In the genomic region with DNA sequence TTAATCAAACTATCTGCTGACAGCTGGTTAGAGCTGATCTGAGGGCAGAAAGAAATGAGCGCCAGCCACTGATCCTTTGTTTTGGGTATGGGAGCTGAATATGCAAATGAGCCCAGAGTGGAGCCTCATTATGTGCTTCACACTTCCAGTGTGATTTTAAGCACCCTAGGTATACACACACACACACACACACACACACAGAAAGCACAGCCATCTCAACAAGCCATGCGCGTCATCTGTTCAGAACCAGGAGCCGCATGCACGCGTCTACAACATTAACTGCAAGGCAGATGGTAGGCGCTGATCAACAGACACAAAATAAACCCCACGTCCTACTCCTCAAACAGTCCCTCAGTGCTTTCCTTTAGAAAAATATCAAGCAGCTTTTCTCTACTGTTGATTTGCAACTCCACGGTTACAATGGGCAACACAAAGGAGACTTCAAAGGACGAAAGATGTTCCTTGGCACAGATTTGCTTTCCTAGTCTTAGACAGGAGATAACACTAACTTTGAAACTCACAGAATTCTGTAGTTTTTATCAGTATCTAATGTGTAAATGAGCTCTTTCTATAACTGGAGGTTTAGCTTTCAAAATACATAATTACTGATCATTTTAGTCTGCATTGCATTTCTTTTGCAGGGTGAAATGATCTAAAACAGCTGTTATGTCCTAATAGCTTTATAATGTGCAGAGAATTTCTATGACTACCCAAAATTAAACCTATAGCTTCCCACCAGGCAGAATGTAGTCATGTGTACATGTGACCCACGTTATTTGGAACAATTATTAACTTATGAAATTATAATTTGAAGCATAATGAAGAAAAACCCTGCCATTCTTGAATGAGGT, we compare ENCODE assay signal across 8 mouse cellular contexts.
DNase-seq lines count a peak whose midpoint lies in the region; ATAC-seq lines count a peak whose summit lies in the region.
"Had no signal": no experiment of that assay in that cellular context is flagged by ENCODE, and none has a peak within 500 bp of the region (broad histone marks: within the 10 kb centered on the region; RNA-seq: fewer than 3 reads in every experiment).

No protein-coding gene starts in this region.

- no peak overlapping the region for H3K9ac ChIP-seq in forebrain, embryonic 15.5 days (replicated peaks)
- 0 out of 2 replicates have a peak overlapping the region, but pooled peaks have one; percentile 1 for H3K9ac ChIP-seq in midbrain, embryonic 14.5 days (replicated peaks; ENCODE audit: low read length)

- peaks cover 26% of the 10 kb centered on the region for H3K4me1 ChIP-seq in forebrain, embryonic 10.5 days
- H3K4me1 ChIP-seq in forebrain, embryonic 15.5 days: peaks cover 31% of the 10 kb centered on the region
- H3K4me1 ChIP-seq in midbrain, embryonic 14.5 days (ENCODE audit: control insufficient read depth, insufficient read depth, low read length): peaks cover 13% of the 10 kb centered on the region
- H3K4me1 ChIP-seq in embryonic facial prominence, embryonic 10.5 days: no peaks in the 10 kb centered on the region

- H3K36me3 ChIP-seq in forebrain, embryonic 10.5 days (replicated peaks): peaks cover 7% of the 10 kb centered on the region; the same call in 1 of the 2 replicates
- no peaks in the 10 kb centered on the region for H3K36me3 ChIP-seq in forebrain, embryonic 15.5 days
- H3K36me3 ChIP-seq in midbrain, embryonic 14.5 days (ENCODE audit: control insufficient read depth, insufficient read depth, low read length): no peaks in the 10 kb centered on the region
- H3K36me3 ChIP-seq in embryonic facial prominence, embryonic 10.5 days (replicated peaks): peaks cover 5% of the 10 kb centered on the region; the same call in 1 of the 2 replicates

- peak; percentile 92 for ATAC-seq in forebrain, embryonic 15.5 days (replicated peaks)
- ATAC-seq in midbrain, embryonic 14.5 days (ENCODE audit: low FRiP score, low TSS enrichment): no peak; the same call in 1 of the 2 replicates
- ATAC-seq: Patski had no signal

- DNase-seq in forebrain, embryonic 10.5 days (ENCODE audit: extremely low spot score, low spot score): peak; percentile 22
- peak; percentile 94 for DNase-seq in layer of hippocampus, adult 9-11 months
- peak; percentile 73 for DNase-seq in midbrain, embryonic 14.5 days
- DNase-seq in spleen, postnatal 14 days (ENCODE audit: low spot score in 2 of 2): no peak
- no peak for DNase-seq in adrenal gland, postnatal 14 days
- DNase-seq in embryonic facial prominence, embryonic 10.5 days (ENCODE audit: low spot score): no peak

- WGBS in forebrain, embryonic 10.5 days: 65% methylated on average over 11 of the region's 11 CpGs
- WGBS in forebrain, embryonic 15.5 days: 10% methylated on average over 11 of the region's 11 CpGs
- WGBS in midbrain, embryonic 14.5 days: 15% methylated on average over 11 of the region's 11 CpGs
- 75% methylated on average over 11 of the region's 11 CpGs for WGBS in embryonic facial prominence, embryonic 10.5 days

- H3K4me2 ChIP-seq in forebrain, embryonic 15.5 days (replicated peaks): 0 out of 2 replicates have a peak overlapping the region, but pooled peaks have one; percentile 4
- peak overlapping the region; percentile 6; the same call in 1 of the 2 replicates for H3K4me2 ChIP-seq in midbrain, embryonic 14.5 days (ENCODE audit: low read length)

- H3K4me3 ChIP-seq in forebrain, embryonic 10.5 days: no peak overlapping the region
- H3K4me3 ChIP-seq in forebrain, embryonic 15.5 days: no peak overlapping the region
- no peak overlapping the region for H3K4me3 ChIP-seq in midbrain, embryonic 14.5 days (replicated peaks; ENCODE audit: low read depth, low read length)
- no peak overlapping the region for H3K4me3 ChIP-seq in embryonic facial prominence, embryonic 10.5 days

- H3K9me3 ChIP-seq in forebrain, embryonic 10.5 days: peaks cover 6% of the 10 kb centered on the region; the same call in 1 of the 2 replicates
- no peaks in the 10 kb centered on the region for H3K9me3 ChIP-seq in forebrain, embryonic 15.5 days
- no peaks in the 10 kb centered on the region for H3K9me3 ChIP-seq in midbrain, embryonic 14.5 days (ENCODE audit: control insufficient read depth, low read length)
- H3K9me3 ChIP-seq in embryonic facial prominence, embryonic 10.5 days: no peaks in the 10 kb centered on the region

- H3K27me3 ChIP-seq in forebrain, embryonic 10.5 days (ENCODE audit: poor library complexity, severe bottlenecking): no peaks in the 10 kb centered on the region
- H3K27me3 ChIP-seq in forebrain, embryonic 15.5 days: no peaks in the 10 kb centered on the region
- H3K27me3 ChIP-seq in midbrain, embryonic 14.5 days (ENCODE audit: control insufficient read depth, insufficient read depth, low read length): no peaks in the 10 kb centered on the region
- H3K27me3 ChIP-seq in embryonic facial prominence, embryonic 10.5 days (replicated peaks; ENCODE audit: low read depth, poor library complexity, severe bottlenecking): no peaks in the 10 kb centered on the region
- H3K27me3 ChIP-seq: Patski had no signal

- H3K27ac ChIP-seq in forebrain, embryonic 10.5 days: peak overlapping the region; percentile 54; the same call in 1 of the 2 replicates
- H3K27ac ChIP-seq in forebrain, embryonic 15.5 days (replicated peaks): peak overlapping the region; percentile 86
- H3K27ac ChIP-seq in midbrain, embryonic 14.5 days (replicated peaks; ENCODE audit: low read depth, low read length): peak overlapping the region; percentile 65
- H3K27ac ChIP-seq in embryonic facial prominence, embryonic 10.5 days (replicated peaks): no peak overlapping the region; the same call in 1 of the 2 replicates

Comparison
In these comparisons a context has a peak if more than half of its experiments do, and no peak if none do; other contexts are left out.
1. DNase-seq: peak in forebrain, embryonic 10.5 days (single experiment), layer of hippocampus, adult 9-11 months (single experiment) and midbrain, embryonic 14.5 days (single experiment); none in spleen, postnatal 14 days (0 of 2), adrenal gland, postnatal 14 days (single experiment) and embryonic facial prominence, embryonic 10.5 days (single experiment).